Mouse (Mus musculus) T-helper 17 cell (primary cell): ENCODE results near the gene Gm7945.
"Not testable (repeated sequence)": the region's sequence is repeated elsewhere in the genome, so short reads cannot be mapped to it uniquely, and the experiment has no call there.

Source experiments
- in situ Hi-C, 2 experiments: fragments of 300-600 bp; cut with MboI, MseI; formaldehyde crosslinking; loops; 1 replicate in 1 of 2; 2 replicates in 1 of 2; pipeline ENCODE4 v1.15.1; 2025; ENCODE audit warnings: high pct_unique_total_duplicates in 2 of 2

Gene Gm7945

DNA sequence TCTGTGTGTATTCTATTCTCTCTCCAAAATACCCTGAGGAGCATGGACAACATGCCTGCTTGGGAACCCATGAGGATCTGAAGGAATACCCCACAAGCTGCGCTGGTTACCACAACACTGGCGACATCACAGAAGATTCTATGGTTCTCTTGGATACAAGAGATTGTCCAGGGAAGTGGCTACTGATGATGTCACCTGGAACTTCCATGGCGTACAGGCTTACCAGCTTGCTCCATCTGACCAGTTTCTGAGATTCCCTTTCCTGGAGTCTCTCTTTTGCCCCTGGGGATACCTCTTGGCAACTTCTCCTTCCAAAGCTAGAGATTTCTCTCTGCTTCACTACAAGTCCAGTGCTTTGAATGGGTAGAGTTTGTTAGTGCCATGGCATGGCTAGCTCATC lies at the start of gene Gm7945:
Gene Gm7945 (minus strand): TSS at position 101 of the 400 bp plus-strand sequence.
- in situ Hi-C loops, result loop anchor here in 1 of 2 experiments (10.0 kb wide), 1 partner anchor 109 kb away; no protein-coding TSS in a partner anchor

DNA sequence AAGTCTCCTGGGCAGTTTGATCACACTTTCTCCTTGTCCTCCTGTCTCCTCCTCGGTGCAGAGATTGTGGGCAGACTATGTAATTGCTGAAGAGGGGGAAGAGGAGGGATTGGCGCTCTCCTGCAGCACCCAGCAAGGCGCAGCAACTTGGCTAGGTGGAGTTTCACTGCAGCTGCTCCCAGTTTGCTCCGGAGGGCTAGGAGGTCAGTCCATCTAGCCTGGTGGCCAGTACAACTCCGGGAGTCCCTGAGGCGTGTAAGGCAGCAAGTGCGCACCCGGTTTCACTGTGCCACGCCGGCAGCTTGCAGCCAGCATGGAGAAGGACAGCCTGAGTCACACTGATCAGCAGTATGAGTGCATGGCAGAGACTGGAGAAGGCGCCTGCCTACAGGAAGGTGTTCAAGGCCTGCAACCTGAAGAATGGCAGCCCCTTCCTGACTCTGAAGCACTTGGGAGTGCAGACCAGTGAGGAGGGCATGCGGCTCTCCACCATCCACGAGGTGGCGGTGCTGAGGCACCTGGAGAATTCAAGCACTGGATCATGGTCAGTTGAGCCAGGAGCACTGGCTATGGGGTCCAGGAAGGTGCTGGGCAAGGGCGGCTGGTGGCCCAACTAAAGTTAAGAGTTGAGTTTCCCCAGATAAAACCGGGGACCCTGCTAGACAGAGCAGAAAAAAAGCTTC lies 39.4 kb upstream of the Gm7945 start:
- in situ Hi-C loops, result loop anchor here (5.0 to 25.0 kb wide), 2 partner anchors 287 to 292 kb away; partner anchors contain the start of gene Gm8068 (in 1 of the 2)

DNA sequence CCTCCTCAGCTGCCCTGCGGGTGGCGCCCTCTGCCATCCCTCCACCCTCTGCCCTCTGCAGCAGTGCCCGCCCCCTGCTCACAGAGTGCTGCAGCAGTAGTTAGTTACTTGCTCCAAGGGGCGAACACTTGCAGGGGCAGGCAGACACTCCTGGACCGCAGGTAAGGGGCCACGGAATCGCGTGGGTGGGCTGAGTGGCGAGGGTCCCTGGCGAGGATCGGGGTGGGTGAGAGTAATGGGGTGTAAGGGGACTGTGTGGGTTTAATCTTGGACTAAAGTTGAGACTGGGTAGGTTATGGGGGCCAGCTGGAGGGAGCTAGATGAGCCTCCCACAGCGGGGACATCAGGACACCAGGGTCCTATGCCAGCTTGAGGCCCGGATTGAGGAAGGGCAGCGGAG lies 38.5 kb upstream of the Gm7945 start:
- in situ Hi-C loops, result loop anchor here (5.0 to 25.0 kb wide), 2 partner anchors 288 to 293 kb away; partner anchors contain the start of gene Gm8068 (in 1 of the 2)

DNA sequence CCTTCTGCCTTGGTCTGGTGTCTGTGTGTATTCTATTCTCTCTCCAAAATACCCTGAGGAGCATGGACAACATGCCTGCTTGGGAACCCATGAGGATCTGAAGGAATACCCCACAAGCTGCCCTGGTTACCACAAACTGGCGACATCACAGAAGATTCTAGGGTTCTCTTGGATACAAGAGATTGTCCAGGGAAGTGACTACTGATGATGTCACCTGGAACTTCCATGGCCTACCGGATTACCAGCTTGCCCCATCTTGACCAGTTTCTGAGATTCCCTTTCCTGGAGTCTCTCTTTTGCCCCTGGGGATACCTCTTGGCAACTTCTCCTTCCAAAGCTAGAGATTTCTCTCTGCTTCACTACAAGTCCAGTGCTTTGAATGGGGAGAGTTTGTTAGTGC lies 22.0 kb upstream of the Gm7945 start, which contains the start of gene Gm6482:
Gene Gm6482 (minus strand): TSS at position 101 of the 400 bp plus-strand sequence.
- in situ Hi-C loops, result not testable (repeated sequence)

DNA sequence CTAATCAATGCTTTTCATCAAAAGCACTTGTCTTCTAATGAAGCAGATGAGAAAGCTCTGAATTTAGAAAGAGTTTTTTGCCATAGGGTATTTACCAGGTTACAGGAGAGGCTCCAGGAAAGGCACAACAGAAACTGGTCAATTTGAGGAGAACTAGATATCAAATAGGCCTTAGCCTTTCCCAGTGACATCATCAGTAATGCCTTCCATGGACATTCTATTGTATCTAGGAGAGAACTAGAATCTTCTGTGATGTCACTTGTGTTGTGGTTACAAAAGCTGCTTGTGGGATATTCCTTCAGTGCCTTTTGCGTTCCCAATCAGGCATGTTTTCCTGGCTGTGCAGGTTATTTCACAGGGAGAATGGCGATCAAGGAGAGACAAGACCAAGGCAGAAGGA lies 37.9 kb downstream of the Gm7945 start, which contains the start of gene Gm5798:
Gene Gm5798 (plus strand): TSS at position 301 of the 400 bp plus-strand sequence.
- in situ Hi-C loops, result not testable (repeated sequence)
